Mouse (Mus musculus): Measurements from ENCODE around the gene Kcnc1.

DNA sequence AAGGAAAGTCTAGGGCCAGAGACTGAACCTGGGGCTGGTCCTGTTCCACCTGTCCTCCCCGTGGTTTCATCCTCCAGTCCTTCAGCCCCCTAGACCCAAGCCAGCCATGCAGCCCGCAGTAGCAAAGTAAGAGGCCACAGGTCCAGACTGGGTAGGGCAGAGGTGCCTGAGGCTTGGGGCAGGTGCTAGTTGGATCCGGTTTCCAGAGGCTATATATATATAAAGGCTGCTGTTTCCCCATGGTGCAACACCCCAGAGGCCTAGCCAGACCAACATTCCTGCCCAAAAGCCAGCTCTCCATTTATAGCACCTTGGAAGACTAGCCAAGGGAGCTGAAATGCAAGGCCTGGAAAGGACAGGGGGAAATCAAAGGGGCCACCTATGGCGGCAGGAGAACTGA is 25.2 kb upstream of the Kcnc1 start:
- TF ChIP-seq POLR2A (IDR thresholded peaks at IDR 0.05; ENCODE audit: low read depth, low read length) = no peak
- no peak for TF ChIP-seq CTCF (IDR thresholded peaks at IDR 0.05; ENCODE audit: borderline replicate concordance, insufficient read depth, low read length)
